Mouse (Mus musculus) testis, adult 2 months (tissue): ENCODE results near the gene BC055324.

Experiments used
- CTCF ChIP-seq: fragments of 200-500 bp; IDR thresholded peaks from 2 replicates; pipeline ENCODE4 v1.5.1; 2012; ENCODE audit warnings: low read depth, mild to moderate bottlenecking, inconsistent platforms, low read length, moderate library complexity; ENCODE audit not compliant: control insufficient read depth, insufficient read depth, insufficient replicate concordance
- POLR2A ChIP-seq: fragments of 200-500 bp; IDR thresholded peaks from 2 replicates; pipeline ENCODE4 v1.6.1; 2012; ENCODE audit warnings: low read depth, mild to moderate bottlenecking, inconsistent platforms, low read length, moderate library complexity; ENCODE audit not compliant: control insufficient read depth

GRCm38 (mm10) chr1:163910785-163911184 is 83.8 kb downstream of the BC055324 start:
- TF ChIP-seq CTCF = no peak
- TF ChIP-seq POLR2A = no peak
